Mouse (Mus musculus): Measurements from ENCODE around the gene Nkx2-3. TPM values are rescaled to one million over a fixed set of nuclear protein-coding genes. Genes with fewer than 3 reads are reported as not detected.
A peak's percentile ranks its signal among the peaks of the same experiment; 100 is the strongest.

Gene Nkx2-3
- polyA plus RNA-seq, 1 experiment from 2014 or later: 4.1 TPM

- 92% methylated on average over 3 of the region's 3 CpGs for WGBS
- H3K9me3 ChIP-seq (ENCODE audit: control insufficient read depth, low read length): no peaks in the 10 kb centered on the region
- H3K36me3 ChIP-seq (ENCODE audit: control insufficient read depth, insufficient read depth, low read length): no peaks in the 10 kb centered on the region
- H3K4me1 ChIP-seq (replicated peaks; ENCODE audit: control insufficient read depth, insufficient read depth, low read length): peaks cover 4% of the 10 kb centered on the region; the same call in 1 of the 2 replicates
- no peak overlapping the region for H3K9ac ChIP-seq (ENCODE audit: low read length)
- H3K27ac ChIP-seq (ENCODE audit: low read depth, low read length): no peak overlapping the region
- DNase-seq (ENCODE audit: low spot score) (no peak), ATAC-seq (replicated peaks; ENCODE audit: low FRiP score) (no peak)
- H3K4me2 ChIP-seq (ENCODE audit: low read depth, low read length, severe bottlenecking): no peak overlapping the region
- peaks cover 9% of the 10 kb centered on the region; the same call in 1 of the 2 replicates for H3K27me3 ChIP-seq (ENCODE audit: control insufficient read depth, insufficient read depth, low read length)
- H3K4me3 ChIP-seq (ENCODE audit: low read depth, low read length): no peak overlapping the region
Measured at GRCm38 (mm10) chr19:43627345-43627744, 15.2 kb downstream of the Nkx2-3 start.

GRCm38 (mm10) chr19:43629088-43629487 is 17.0 kb downstream of the Nkx2-3 start:
- no peak for DNase-seq (ENCODE audit: low spot score)
- H3K4me3 ChIP-seq (ENCODE audit: low read depth, low read length): no peak overlapping the region
- no peak for ATAC-seq (replicated peaks; ENCODE audit: low FRiP score)
- no peak overlapping the region for H3K27ac ChIP-seq (ENCODE audit: low read depth, low read length)
- no peaks in the 10 kb centered on the region for H3K36me3 ChIP-seq (ENCODE audit: control insufficient read depth, insufficient read depth, low read length)
- no peaks in the 10 kb centered on the region for H3K9me3 ChIP-seq (ENCODE audit: control insufficient read depth, low read length)
- WGBS: 58% methylated on average over 4 of the region's 4 CpGs
- H3K27me3 ChIP-seq (ENCODE audit: control insufficient read depth, insufficient read depth, low read length): no peaks in the 10 kb centered on the region
- H3K4me2 ChIP-seq (ENCODE audit: low read depth, low read length, severe bottlenecking): no peak overlapping the region
- no peak overlapping the region for H3K9ac ChIP-seq (ENCODE audit: low read length)
- H3K4me1 ChIP-seq (replicated peaks; ENCODE audit: control insufficient read depth, insufficient read depth, low read length): peaks cover 4% of the 10 kb centered on the region; the same call in 1 of the 2 replicates

- no peaks in the 10 kb centered on the region for H3K36me3 ChIP-seq (ENCODE audit: control insufficient read depth, insufficient read depth, low read length)
- DNase-seq (ENCODE audit: low spot score) (peak; percentile 91), ATAC-seq (replicated peaks; ENCODE audit: low FRiP score) (peak; percentile 65)
- no peak overlapping the region for H3K4me3 ChIP-seq (ENCODE audit: low read depth, low read length)
- no peak overlapping the region for H3K9ac ChIP-seq (ENCODE audit: low read length)
- H3K27me3 ChIP-seq (ENCODE audit: control insufficient read depth, insufficient read depth, low read length): no peaks in the 10 kb centered on the region
- H3K4me1 ChIP-seq (replicated peaks; ENCODE audit: control insufficient read depth, insufficient read depth, low read length): peaks cover 4% of the 10 kb centered on the region; the same call in 1 of the 2 replicates
- H3K4me2 ChIP-seq (ENCODE audit: low read depth, low read length, severe bottlenecking): no peak overlapping the region
- no peak overlapping the region for H3K27ac ChIP-seq (ENCODE audit: low read depth, low read length)
- no peaks in the 10 kb centered on the region for H3K9me3 ChIP-seq (ENCODE audit: control insufficient read depth, low read length)
- 35% methylated on average over 12 of the region's 12 CpGs for WGBS
Measured at GRCm38 (mm10) chr19:43630466-43631251, 18.5 kb downstream of the Nkx2-3 start.

GRCm38 (mm10) chr19:43641833-43642232 is 29.7 kb downstream of the Nkx2-3 start:
- no peaks in the 10 kb centered on the region for H3K36me3 ChIP-seq (ENCODE audit: control insufficient read depth, insufficient read depth, low read length)
- no peaks in the 10 kb centered on the region for H3K27me3 ChIP-seq (ENCODE audit: control insufficient read depth, insufficient read depth, low read length)
- H3K4me1 ChIP-seq (replicated peaks; ENCODE audit: control insufficient read depth, insufficient read depth, low read length): no peaks in the 10 kb centered on the region
- H3K27ac ChIP-seq (ENCODE audit: low read depth, low read length): no peak overlapping the region
- H3K9me3 ChIP-seq (ENCODE audit: control insufficient read depth, low read length): no peaks in the 10 kb centered on the region
- H3K4me3 ChIP-seq (ENCODE audit: low read depth, low read length): no peak overlapping the region
- WGBS: 75% methylated on average over 11 of the region's 11 CpGs
- DNase-seq (ENCODE audit: low spot score): no peak
- no peak overlapping the region for H3K9ac ChIP-seq (ENCODE audit: low read length)
- no peak for ATAC-seq (replicated peaks; ENCODE audit: low FRiP score)
- H3K4me2 ChIP-seq (ENCODE audit: low read depth, low read length, severe bottlenecking): no peak overlapping the region

- Histone ChIP-seq H3K27me3 (ENCODE audit: control insufficient read depth, insufficient read depth, low read length) (no peaks in the 10 kb centered on the region), H3K4me2 (ENCODE audit: low read depth, low read length, severe bottlenecking) (no peak overlapping the region), H3K4me3 (ENCODE audit: low read depth, low read length) (no peak overlapping the region), H3K9me3 (ENCODE audit: control insufficient read depth, low read length) (no peaks in the 10 kb centered on the region), H3K27ac (ENCODE audit: low read depth, low read length) (no peak overlapping the region), H3K36me3 (ENCODE audit: control insufficient read depth, insufficient read depth, low read length) (no peaks in the 10 kb centered on the region), H3K4me1 (replicated peaks; ENCODE audit: control insufficient read depth, insufficient read depth, low read length) (no peaks in the 10 kb centered on the region), H3K9ac (ENCODE audit: low read length) (no peak overlapping the region)
- ATAC-seq (replicated peaks; ENCODE audit: low FRiP score): no peak
- DNase-seq (ENCODE audit: low spot score): no peak
- WGBS: 92% methylated on average over 9 of the region's 9 CpGs
Measured at GRCm38 (mm10) chr19:43642843-43643242, 30.7 kb downstream of the Nkx2-3 start.

- 92% methylated on average over 9 of the region's 9 CpGs for WGBS
- H3K27ac ChIP-seq (ENCODE audit: low read depth, low read length): no peak overlapping the region
- H3K9ac ChIP-seq (ENCODE audit: low read length): no peak overlapping the region
- H3K9me3 ChIP-seq (ENCODE audit: control insufficient read depth, low read length): no peaks in the 10 kb centered on the region
- no peak overlapping the region for H3K4me3 ChIP-seq (ENCODE audit: low read depth, low read length)
- no peak overlapping the region for H3K4me2 ChIP-seq (ENCODE audit: low read depth, low read length, severe bottlenecking)
- no peaks in the 10 kb centered on the region for H3K36me3 ChIP-seq (ENCODE audit: control insufficient read depth, insufficient read depth, low read length)
- DNase-seq (ENCODE audit: low spot score): no peak
- no peaks in the 10 kb centered on the region for H3K4me1 ChIP-seq (replicated peaks; ENCODE audit: control insufficient read depth, insufficient read depth, low read length)
- ATAC-seq (replicated peaks; ENCODE audit: low FRiP score): no peak
- no peaks in the 10 kb centered on the region for H3K27me3 ChIP-seq (ENCODE audit: control insufficient read depth, insufficient read depth, low read length)
Measured at GRCm38 (mm10) chr19:43645508-43645907, 33.4 kb downstream of the Nkx2-3 start.

- ATAC-seq (replicated peaks; ENCODE audit: low FRiP score) (no peak), DNase-seq (ENCODE audit: low spot score) (no peak)
- Histone ChIP-seq H3K9ac (ENCODE audit: low read length) (no peak overlapping the region), H3K4me2 (ENCODE audit: low read depth, low read length, severe bottlenecking) (no peak overlapping the region), H3K4me1 (replicated peaks; ENCODE audit: control insufficient read depth, insufficient read depth, low read length) (no peaks in the 10 kb centered on the region), H3K36me3 (ENCODE audit: control insufficient read depth, insufficient read depth, low read length) (no peaks in the 10 kb centered on the region), H3K9me3 (ENCODE audit: control insufficient read depth, low read length) (no peaks in the 10 kb centered on the region), H3K27ac (ENCODE audit: low read depth, low read length) (no peak overlapping the region), H3K27me3 (ENCODE audit: control insufficient read depth, insufficient read depth, low read length) (no peaks in the 10 kb centered on the region), H3K4me3 (ENCODE audit: low read depth, low read length) (no peak overlapping the region)
- WGBS: 62% methylated on average over 7 of the region's 7 CpGs
Measured at GRCm38 (mm10) chr19:43646852-43647251, 34.7 kb downstream of the Nkx2-3 start.

GRCm38 (mm10) chr19:43647261-43647660 is 35.1 kb downstream of the Nkx2-3 start:
- H3K27me3 ChIP-seq (ENCODE audit: control insufficient read depth, insufficient read depth, low read length): no peaks in the 10 kb centered on the region
- no peaks in the 10 kb centered on the region for H3K4me1 ChIP-seq (replicated peaks; ENCODE audit: control insufficient read depth, insufficient read depth, low read length)
- no peak overlapping the region for H3K4me3 ChIP-seq (ENCODE audit: low read depth, low read length)
- H3K36me3 ChIP-seq (ENCODE audit: control insufficient read depth, insufficient read depth, low read length): no peaks in the 10 kb centered on the region
- DNase-seq (ENCODE audit: low spot score) (no peak), ATAC-seq (replicated peaks; ENCODE audit: low FRiP score) (no peak)
- no peak overlapping the region for H3K27ac ChIP-seq (ENCODE audit: low read depth, low read length)
- H3K9me3 ChIP-seq (ENCODE audit: control insufficient read depth, low read length): no peaks in the 10 kb centered on the region
- H3K9ac ChIP-seq (ENCODE audit: low read length): no peak overlapping the region
- no peak overlapping the region for H3K4me2 ChIP-seq (ENCODE audit: low read depth, low read length, severe bottlenecking)
- WGBS: 88% methylated on average over 9 of the region's 9 CpGs

GRCm38 (mm10) chr19:43648343-43648742 is 36.2 kb downstream of the Nkx2-3 start:
- H3K4me3 ChIP-seq (ENCODE audit: low read depth, low read length): no peak overlapping the region
- H3K27ac ChIP-seq (ENCODE audit: low read depth, low read length): no peak overlapping the region
- no peaks in the 10 kb centered on the region for H3K9me3 ChIP-seq (ENCODE audit: control insufficient read depth, low read length)
- no peaks in the 10 kb centered on the region for H3K27me3 ChIP-seq (ENCODE audit: control insufficient read depth, insufficient read depth, low read length)
- DNase-seq (ENCODE audit: low spot score) (no peak), ATAC-seq (replicated peaks; ENCODE audit: low FRiP score) (no peak)
- no peak overlapping the region for H3K4me2 ChIP-seq (ENCODE audit: low read depth, low read length, severe bottlenecking)
- H3K9ac ChIP-seq (ENCODE audit: low read length): no peak overlapping the region
- no peaks in the 10 kb centered on the region for H3K36me3 ChIP-seq (ENCODE audit: control insufficient read depth, insufficient read depth, low read length)
- no peaks in the 10 kb centered on the region for H3K4me1 ChIP-seq (replicated peaks; ENCODE audit: control insufficient read depth, insufficient read depth, low read length)
- WGBS: 93% methylated on average over 4 of the region's 4 CpGs
